Mouse (Mus musculus) induced T-regulatory cell, adult 2 months (primary cell): Measurements from ENCODE around the gene Tgif1.
A peak's percentile ranks its signal among the peaks of the same experiment; 100 is the strongest.
"Not testable (repeated sequence)": the region's sequence is repeated elsewhere in the genome, so short reads cannot be mapped to it uniquely, and the experiment has no call there.

Experiments
- DNase-seq: peaks from one replicate; pipeline ENCODE4 v3.0.0-alpha.2; 2012; ENCODE audit warnings: low read depth

Tgif1 gene

GRCm38 (mm10) chr17:70844971-70845370, 8.4 kb downstream of the Tgif1 start:
- no peak for DNase-seq

GRCm38 (mm10) chr17:70843252-70843651, 10.1 kb downstream of the Tgif1 start:
- no peak for DNase-seq

GRCm38 (mm10) chr17:70838533-70838932, 14.8 kb downstream of the Tgif1 start:
- DNase-seq: no peak

- DNase-seq: no peak
Measured at GRCm38 (mm10) chr17:70838031-70838430, 15.3 kb downstream of the Tgif1 start.

- not testable (repeated sequence) for DNase-seq
Measured at GRCm38 (mm10) chr17:70837474-70837873, 15.9 kb downstream of the Tgif1 start.

- no peak for DNase-seq
Measured at GRCm38 (mm10) chr17:70836820-70837219, 16.5 kb downstream of the Tgif1 start.

GRCm38 (mm10) chr17:70835071-70835790, 18.1 kb downstream of the Tgif1 start:
- peak; percentile 60 for DNase-seq

- DNase-seq: peak; percentile 53
Measured at GRCm38 (mm10) chr17:70834430-70834965, 18.8 kb downstream of the Tgif1 start.

- no peak for DNase-seq
Measured at GRCm38 (mm10) chr17:70832544-70832943, 20.8 kb downstream of the Tgif1 start.

- no peak for DNase-seq
Measured at GRCm38 (mm10) chr17:70831591-70831990, 21.8 kb downstream of the Tgif1 start.

- DNase-seq: no peak
Measured at GRCm38 (mm10) chr17:70829943-70830715, 23.2 kb downstream of the Tgif1 start.

GRCm38 (mm10) chr17:70829217-70829616, 24.1 kb downstream of the Tgif1 start:
- DNase-seq: no peak

GRCm38 (mm10) chr17:70828569-70828968, 24.8 kb downstream of the Tgif1 start:
- DNase-seq: no peak

- no peak for DNase-seq
Measured at GRCm38 (mm10) chr17:70828180-70828528, 25.2 kb downstream of the Tgif1 start.

- not testable (repeated sequence) for DNase-seq
Measured at GRCm38 (mm10) chr17:70827463-70828179, 25.7 kb downstream of the Tgif1 start.

GRCm38 (mm10) chr17:70826227-70826626, 27.1 kb downstream of the Tgif1 start:
- DNase-seq: no peak

GRCm38 (mm10) chr17:70823083-70823482, 30.3 kb downstream of the Tgif1 start:
- DNase-seq: no peak

- DNase-seq: no peak
Measured at GRCm38 (mm10) chr17:70817862-70818451, 35.4 kb downstream of the Tgif1 start.

GRCm38 (mm10) chr17:70815001-70815400, 38.3 kb downstream of the Tgif1 start:
- no peak for DNase-seq

- no peak for DNase-seq
Measured at GRCm38 (mm10) chr17:70810795-70811194, 42.6 kb downstream of the Tgif1 start.

GRCm38 (mm10) chr17:70809776-70810175, 43.6 kb downstream of the Tgif1 start:
- DNase-seq: no peak

GRCm38 (mm10) chr17:70808837-70809236, 44.5 kb downstream of the Tgif1 start:
- DNase-seq: no peak
